In the genomic region with DNA sequence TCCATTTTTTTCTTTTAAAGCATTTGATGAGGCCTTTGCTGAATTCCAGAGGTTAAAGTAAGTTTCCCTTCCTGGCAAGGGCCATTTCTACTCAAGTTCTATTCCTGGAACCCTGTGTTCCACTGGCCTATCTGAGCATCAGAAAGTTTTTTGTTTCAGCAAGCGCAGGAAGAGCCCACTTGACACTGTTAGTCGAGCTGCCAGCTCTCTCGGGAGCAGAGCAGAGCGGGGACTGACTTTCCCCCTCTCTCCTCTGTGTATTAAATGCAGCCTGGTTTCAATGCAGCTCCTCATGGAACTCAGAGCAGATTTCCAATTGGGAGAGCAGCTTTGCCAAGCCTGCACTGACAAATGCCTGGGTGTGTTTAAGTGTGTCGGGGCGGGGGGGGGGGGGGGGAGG, we compare ENCODE assay signal across 14 mouse cellular contexts.
DNase-seq lines count a peak whose midpoint lies in the region; ATAC-seq lines count a peak whose summit lies in the region.
"Had no signal": no experiment of that assay in that cellular context is flagged by ENCODE, and none has a peak within 500 bp of the region (broad histone marks: within the 10 kb centered on the region; RNA-seq: fewer than 3 reads in every experiment).

No protein-coding gene starts in this region.

- no peak overlapping the region for H3K4me2 ChIP-seq in heart, embryonic 12.5 days
- no peak overlapping the region for H3K4me2 ChIP-seq in embryonic facial prominence, embryonic 14.5 days (ENCODE audit: low read depth, low read length)
- H3K4me2 ChIP-seq: neural tube, embryonic 12.5 days had no signal

- H3K9me3 ChIP-seq in heart, embryonic 12.5 days (replicated peaks): no peaks in the 10 kb centered on the region
- H3K9me3 ChIP-seq in embryonic facial prominence, embryonic 14.5 days (ENCODE audit: control insufficient read depth, low read length): no peaks in the 10 kb centered on the region
- H3K9me3 ChIP-seq in limb, embryonic 10.5 days (replicated peaks): no peaks in the 10 kb centered on the region
- H3K9me3 ChIP-seq: neural tube, embryonic 12.5 days had no signal

- no peaks in the 10 kb centered on the region for H3K27me3 ChIP-seq in heart, embryonic 12.5 days (replicated peaks)
- H3K27me3 ChIP-seq in embryonic facial prominence, embryonic 14.5 days (replicated peaks; ENCODE audit: control insufficient read depth, insufficient read depth, low read length): no peaks in the 10 kb centered on the region
- no peaks in the 10 kb centered on the region for H3K27me3 ChIP-seq in limb, embryonic 10.5 days (ENCODE audit: low read depth, poor library complexity, severe bottlenecking)
- H3K27me3 ChIP-seq: neural tube, embryonic 12.5 days had no signal

- whole genome bisulfite sequencing in heart, embryonic 12.5 days: 11% methylated on average over 4 of the region's 6 CpGs
- WGBS in embryonic facial prominence, embryonic 14.5 days: 24% methylated on average over 4 of the region's 6 CpGs
- 63% methylated on average over 4 of the region's 6 CpGs for WGBS in limb, embryonic 10.5 days

- peaks cover 43% of the 10 kb centered on the region for H3K4me1 ChIP-seq in heart, embryonic 12.5 days (replicated peaks)
- peaks cover 15% of the 10 kb centered on the region for H3K4me1 ChIP-seq in embryonic facial prominence, embryonic 14.5 days (ENCODE audit: control insufficient read depth, insufficient read depth, low read length)
- H3K4me1 ChIP-seq in limb, embryonic 10.5 days: peaks cover 37% of the 10 kb centered on the region
- H3K4me1 ChIP-seq: neural tube, embryonic 12.5 days had no signal

- no peak for DNase-seq in heart, postnatal 36 days
- DNase-seq in brain, adult 2 months (ENCODE audit: low read depth, low spot score): peak; percentile 7
- DNase-seq in embryonic facial prominence, embryonic 14.5 days (ENCODE audit: low spot score): no peak
- DNase-seq in limb, embryonic 10.5 days (ENCODE audit: low spot score): no peak
- no peak for DNase-seq in cerebellum, adult 9-11 months
- DNase-seq in adrenal gland, adult (ENCODE audit: inconsistent age in 2 of 2, low spot score in 1 of 2): no peak
- no peak for DNase-seq in cerebellum, postnatal 25 days
- DNase-seq: cerebellum, postnatal 14 days; kidney, adult 11 months; retina, postnatal 1 day had no signal

- peak overlapping the region; percentile 45; the same call in 1 of the 2 replicates for H3K9ac ChIP-seq in heart, embryonic 12.5 days
- H3K9ac ChIP-seq in embryonic facial prominence, embryonic 14.5 days (ENCODE audit: low read depth, low read length): no peak overlapping the region
- H3K9ac ChIP-seq: neural tube, embryonic 12.5 days had no signal

- H3K27ac ChIP-seq in heart, embryonic 12.5 days (ENCODE audit: poor library complexity, severe bottlenecking): peak overlapping the region; percentile 92
- peak overlapping the region; percentile 71 for H3K27ac ChIP-seq in embryonic facial prominence, embryonic 14.5 days (replicated peaks; ENCODE audit: low read depth, low read length)
- H3K27ac ChIP-seq in limb, embryonic 10.5 days: peak overlapping the region; percentile 71
- H3K27ac ChIP-seq: layer of hippocampus, adult 2 months; neural tube, embryonic 12.5 days had no signal

- no peak for ATAC-seq in heart, embryonic 12.5 days (ENCODE audit: insufficient number of reproducible peaks, low FRiP score)
- ATAC-seq in embryonic facial prominence, embryonic 14.5 days (ENCODE audit: low read depth): peak; percentile 57
- ATAC-seq: midbrain, embryonic 16.5 days had no signal

- peaks cover 62% of the 10 kb centered on the region for H3K36me3 ChIP-seq in heart, embryonic 12.5 days
- H3K36me3 ChIP-seq in embryonic facial prominence, embryonic 14.5 days (ENCODE audit: control insufficient read depth, insufficient read depth, low read length): no peaks in the 10 kb centered on the region
- H3K36me3 ChIP-seq in limb, embryonic 10.5 days: no peaks in the 10 kb centered on the region
- H3K36me3 ChIP-seq: neural tube, embryonic 12.5 days had no signal

- intact Hi-C loops in heart, postnatal 36 days (cut with DNase I): no loop called here

- no peak overlapping the region for H3K4me3 ChIP-seq in heart, embryonic 12.5 days
- no peak overlapping the region for H3K4me3 ChIP-seq in embryonic facial prominence, embryonic 14.5 days (ENCODE audit: low read depth, low read length)
- no peak overlapping the region for H3K4me3 ChIP-seq in limb, embryonic 10.5 days
- H3K4me3 ChIP-seq: layer of hippocampus, adult 2 months; neural tube, embryonic 12.5 days had no signal
